Comparison of ENCODE assay signal across 8 mouse cellular contexts in the genomic region with DNA sequence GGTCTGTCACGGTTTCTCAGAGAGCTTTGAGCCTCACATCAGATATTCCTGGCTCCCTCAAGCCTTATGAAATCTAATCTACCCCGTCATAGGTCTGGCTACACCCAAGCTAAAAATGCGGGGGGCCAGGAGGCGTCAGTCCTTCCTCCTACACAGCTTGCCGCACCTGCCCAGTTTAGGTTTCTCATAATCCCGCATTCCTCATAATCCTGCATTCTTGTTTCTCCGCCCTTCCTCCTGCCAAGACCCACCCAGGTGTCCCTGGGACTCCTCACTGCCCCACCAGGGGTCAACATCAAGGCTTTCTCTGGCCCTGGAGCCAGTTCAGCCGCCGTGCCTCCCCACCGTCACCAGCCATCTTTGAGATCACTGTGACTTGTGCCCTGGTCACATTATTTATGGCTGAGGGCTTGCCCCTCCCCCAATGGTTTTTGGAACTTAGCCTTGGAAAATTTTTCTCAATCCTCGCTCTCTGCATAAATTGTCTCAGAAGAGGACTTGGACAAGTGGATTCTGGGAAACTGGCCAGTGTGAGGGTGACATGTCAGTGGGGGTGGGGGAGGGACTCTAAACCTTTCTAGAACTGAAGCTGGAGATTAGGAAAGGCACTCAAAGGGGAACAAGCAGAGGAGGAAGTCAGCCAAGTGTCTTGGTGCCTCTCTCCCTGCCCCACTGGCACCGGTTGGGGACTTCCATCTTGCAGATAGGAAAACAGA. TPM values are rescaled to one million over a fixed set of nuclear protein-coding genes. Genes with fewer than 3 reads are reported as not detected.
DNase-seq lines count a peak whose midpoint lies in the region; ATAC-seq and TF ChIP-seq lines count a peak whose summit lies in the region.

No protein-coding gene starts in this region.

- no peak overlapping the region for H3K27ac ChIP-seq in liver, embryonic 14.5 days
- H3K27ac ChIP-seq in thymus, adult 2 months (ENCODE audit: control insufficient read depth, insufficient read depth, low read length), result no peak overlapping the region

- TF ChIP-seq POLR2A in thymus, adult 2 months (IDR thresholded peaks at IDR 0.05; ENCODE audit: control insufficient read depth, extremely low read depth, insufficient read depth, low read length, poor library complexity), result no peak

- 33% methylated on average over 12 of the region's 12 CpGs for WGBS in liver, embryonic 14.5 days (ENCODE audit: insufficient replicate concordance)
- WGBS in thymus, adult 2 months, result 37% methylated on average over 12 of the region's 12 CpGs

- DNase-seq in liver, embryonic 14.5 days (ENCODE audit: low read depth in 3 of 3, low spot score in 3 of 3), result no peak
- DNase-seq in liver, result no peak
- peak; percentile 95 for DNase-seq in brain, adult 2 months (ENCODE audit: low read depth, low spot score)
- peak; percentile 40 to 47 for DNase-seq in frontal cortex, postnatal 14 days (ENCODE audit: low spot score in 2 of 2)
- peak; percentile 89 for DNase-seq in kidney, adult 11 months
- DNase-seq in left cerebral cortex, postnatal 25 days (ENCODE audit: low spot score in 2 of 2), result peak; percentile 57 to 81
- no peak for DNase-seq in thymus, adult 2 months

- no peak for TF ChIP-seq CTCF in liver, embryonic 14.5 days (IDR thresholded peaks at IDR 0.05; ENCODE audit: low read depth)
- TF ChIP-seq CTCF in thymus, adult 2 months (IDR thresholded peaks at IDR 0.05; ENCODE audit: borderline replicate concordance, control insufficient read depth, extremely low read depth, insufficient read depth, low read length, poor library complexity), result no peak

- intact Hi-C loops in left cerebral cortex, postnatal 25 days (cut with DNase I), result loop anchor here (1.0 to 10.0 kb wide), 5 partner anchors 85 to 277 kb away; partner anchors contain the start of gene Cers5

- H3K27me3 ChIP-seq in liver, embryonic 14.5 days (ENCODE audit: control insufficient read depth, insufficient read depth, low read length), result no peaks in the 10 kb centered on the region
- H3K27me3 ChIP-seq in thymus, adult 2 months (ENCODE audit: control insufficient read depth, insufficient read depth, low read length), result no peaks in the 10 kb centered on the region

- no peak for TF ChIP-seq EP300 in liver, embryonic 14.5 days (IDR thresholded peaks at IDR 0.05; ENCODE audit: low read depth)

- 0 out of 4 replicates have a peak, but pooled peaks cover 0 to 5% of the 10 kb centered on the region in 2 experiments for H3K4me1 ChIP-seq in liver, embryonic 14.5 days (replicated peaks; ENCODE audit: control insufficient read depth in 2 of 2, insufficient read depth in 2 of 2, low read length in 1 of 2)
- H3K4me1 ChIP-seq in thymus, adult 2 months (replicated peaks; ENCODE audit: control insufficient read depth, insufficient read depth, low read length), result no peaks in the 10 kb centered on the region

- H3K9ac ChIP-seq in liver, embryonic 14.5 days (replicated peaks), result no peak overlapping the region

- no peak overlapping the region for H3K4me3 ChIP-seq in liver, embryonic 14.5 days (ENCODE audit: insufficient read depth in 1 of 2, low read depth in 2 of 2, low read length in 2 of 2)
- no peak overlapping the region for H3K4me3 ChIP-seq in thymus, adult 2 months (ENCODE audit: control insufficient read depth, insufficient read depth, low read length)

- no peaks in the 10 kb centered on the region for H3K36me3 ChIP-seq in liver, embryonic 14.5 days (replicated peaks; ENCODE audit: control insufficient read depth, insufficient read depth, low read depth)
- no peaks in the 10 kb centered on the region for H3K36me3 ChIP-seq in thymus, adult 2 months (ENCODE audit: control insufficient read depth, insufficient read depth, low read length)

- H3K9me3 ChIP-seq in liver, embryonic 14.5 days (ENCODE audit: control insufficient read depth, low read length), result no peaks in the 10 kb centered on the region

- 0 out of 2 replicates have a peak, but pooled peaks have one; percentile 18 for ATAC-seq in liver, embryonic 14.5 days (ENCODE audit: insufficient read depth)
- peak; percentile 53 for ATAC-seq in neutrophil, adult 5-6 weeks (ENCODE audit: extremely low read depth, insufficient number of reproducible peaks, low FRiP score, poor library complexity, severe bottlenecking)

- H3K4me2 ChIP-seq in liver, embryonic 14.5 days (ENCODE audit: low read depth), result no peak overlapping the region

RNA-seq across cellular contexts. Expression of gene Bcdin3d, which starts 23.2 kb away (rescaled TPM):
- 3.0 and 3.3 TPM in 2 replicates for polyA plus RNA-seq in liver, embryonic 14.5 days (2012; rRNA removed)
- polyA plus RNA-seq in liver, embryonic 14.5 days (2014; fragmentation: Nextera tagmentation; extraction: Ambion mirVana), result 5.0 TPM in 2 replicates
- total RNA-seq in left cerebral cortex, postnatal 25 days (2021), result 1 to 10 TPM; 4.6 to 4.9 TPM
- total RNA-seq in neutrophil, adult 5-6 weeks (2017), result 9.1 and 11.3 TPM in 2 replicates
- polyA plus RNA-seq in thymus, adult 2 months (2012; rRNA removed), result 12.4 and 13.7 TPM in 2 replicates

RNA-seq across cellular contexts. Expression of gene Faim2, which starts 30.3 kb away (rescaled TPM):
- 0.02 TPM in 1 of 2 replicates, not detected in the other for polyA plus RNA-seq in liver, embryonic 14.5 days (2012; rRNA removed)
- not detected in 2 replicates for polyA plus RNA-seq in liver, embryonic 14.5 days (2014; fragmentation: Nextera tagmentation; extraction: Ambion mirVana)
- 100 to 1,000 TPM; 318 to 355 TPM for total RNA-seq in left cerebral cortex, postnatal 25 days (2021)
- not detected in 2 replicates for total RNA-seq in neutrophil, adult 5-6 weeks (2017)
- 0.18 and 0.81 TPM in 2 replicates for polyA plus RNA-seq in thymus, adult 2 months (2012; rRNA removed)

RNA-seq across cellular contexts. Expression of gene Nckap5l, which starts 40.1 kb away (rescaled TPM):
- 0.70 and 1.2 TPM in 2 replicates for polyA plus RNA-seq in liver, embryonic 14.5 days (2012; rRNA removed)
- 0.85 and 1.4 TPM in 2 replicates for polyA plus RNA-seq in liver, embryonic 14.5 days (2014; fragmentation: Nextera tagmentation; extraction: Ambion mirVana)
- 10 to 100 TPM; 16.8 to 22.3 TPM for total RNA-seq in left cerebral cortex, postnatal 25 days (2021)
- total RNA-seq in neutrophil, adult 5-6 weeks (2017), result 1.7 and 2.0 TPM in 2 replicates
- 48.1 and 48.6 TPM in 2 replicates for polyA plus RNA-seq in thymus, adult 2 months (2012; rRNA removed)

Comparison
In these comparisons a context has a peak if more than half of its experiments do, and no peak if none do; other contexts are left out.
1. DNase-seq: peak in brain, adult 2 months (single experiment), frontal cortex, postnatal 14 days (2 of 2), kidney, adult 11 months (single experiment) and left cerebral cortex, postnatal 25 days (2 of 2); none in liver, embryonic 14.5 days (0 of 3), liver (single experiment) and thymus, adult 2 months (single experiment).
2. RNA of gene Faim2, which starts 30.3 kb away (total RNA-seq): 318 to 355 TPM in left cerebral cortex, postnatal 25 days; not detected in neutrophil, adult 5-6 weeks; every median in the first group is over 100 times any median in the second.